9 mouse cellular contexts compared by ENCODE assay signal in the genomic region with DNA sequence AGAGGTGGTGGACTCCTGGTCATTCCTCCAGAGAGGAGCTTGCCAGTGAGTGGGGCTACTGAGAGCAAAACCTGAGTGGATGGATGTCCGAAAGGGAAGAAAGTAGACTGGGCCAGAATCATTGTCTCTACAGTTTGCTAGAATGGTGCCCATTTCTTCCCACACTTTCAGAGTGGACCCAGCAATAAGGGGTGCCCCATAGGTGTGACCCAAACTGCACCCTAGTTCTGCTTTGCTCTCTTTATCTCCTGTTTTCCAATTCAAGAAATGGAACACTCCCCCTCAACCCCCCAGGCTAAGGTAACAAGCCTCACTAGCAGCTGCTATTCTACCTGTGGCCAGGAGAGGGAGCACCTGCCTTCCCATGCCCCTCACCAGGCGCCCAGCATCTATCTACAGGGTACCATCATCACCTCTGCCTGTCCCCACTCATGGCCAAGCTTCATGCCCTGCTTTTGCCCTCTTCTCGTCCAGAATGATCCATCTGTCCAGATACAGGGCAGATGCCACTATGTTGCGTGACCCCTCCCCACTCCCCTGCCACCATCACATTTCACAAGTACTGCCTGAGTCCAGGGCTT. TPM values are rescaled to one million over a fixed set of nuclear protein-coding genes. Genes with fewer than 3 reads are reported as not detected.
DNase-seq lines count a peak whose midpoint lies in the region; ATAC-seq lines count a peak whose summit lies in the region.
"Had no signal": no experiment of that assay in that cellular context is flagged by ENCODE, and none has a peak within 500 bp of the region (broad histone marks: within the 10 kb centered on the region; RNA-seq: fewer than 3 reads in every experiment).

No protein-coding gene starts in this region.

- peaks cover 35% of the 10 kb centered on the region for H3K36me3 ChIP-seq in hindbrain, embryonic 10.5 days
- peaks cover 21% of the 10 kb centered on the region for H3K36me3 ChIP-seq in midbrain, embryonic 12.5 days

- H3K4me3 ChIP-seq in hindbrain, embryonic 10.5 days, result no peak overlapping the region
- no peak overlapping the region for H3K4me3 ChIP-seq in midbrain, embryonic 12.5 days
- H3K4me3 ChIP-seq: lung, embryonic 15.5 days had no signal

- intact Hi-C loops in left cerebral cortex, postnatal 36 days (cut with DNase I), result loop anchor here (10.0 kb wide), 1 partner anchor 1578 kb away; no protein-coding TSS in a partner anchor

- peak; percentile 73 for ATAC-seq in midbrain, embryonic 12.5 days (ENCODE audit: low FRiP score, low read depth)

- DNase-seq in kidney, adult 18-20 months, result peak; percentile 52
- DNase-seq in kidney, adult 11 months, result no peak
- DNase-seq in MN1 (ENCODE audit: low spot score), result peak; percentile 56
- peak; percentile 70 for DNase-seq in embryo, embryonic 10 days (ENCODE audit: low spot score)
- peak; percentile 53 for DNase-seq in hindbrain, embryonic 10.5 days (ENCODE audit: low spot score)
- DNase-seq in left cerebral cortex, postnatal 36 days (ENCODE audit: low spot score in 2 of 2), result peak; percentile 24 to 41
- peak; percentile 63 for DNase-seq in testis, postnatal 10 days (ENCODE audit: low spot score)

- H3K27ac ChIP-seq in hindbrain, embryonic 10.5 days, result no peak overlapping the region
- no peak overlapping the region for H3K27ac ChIP-seq in midbrain, embryonic 12.5 days (replicated peaks)
- H3K27ac ChIP-seq: lung, embryonic 15.5 days had no signal

- H3K27me3 ChIP-seq in hindbrain, embryonic 10.5 days (ENCODE audit: insufficient read depth, poor library complexity, severe bottlenecking), result no peaks in the 10 kb centered on the region
- no peaks in the 10 kb centered on the region for H3K27me3 ChIP-seq in midbrain, embryonic 12.5 days
- H3K27me3 ChIP-seq: lung, embryonic 15.5 days had no signal

- H3K9ac ChIP-seq in midbrain, embryonic 12.5 days (replicated peaks), result no peak overlapping the region
- H3K9ac ChIP-seq: lung, embryonic 15.5 days had no signal

- no peak overlapping the region for H3K4me2 ChIP-seq in midbrain, embryonic 12.5 days (replicated peaks)
- H3K4me2 ChIP-seq: lung, embryonic 15.5 days had no signal

- peaks cover 27% of the 10 kb centered on the region for H3K4me1 ChIP-seq in hindbrain, embryonic 10.5 days (replicated peaks)
- H3K4me1 ChIP-seq in midbrain, embryonic 12.5 days, result peaks cover 9% of the 10 kb centered on the region

- WGBS in hindbrain, embryonic 10.5 days, result 48% methylated on average over 4 of the region's 4 CpGs
- 57% methylated on average over 4 of the region's 4 CpGs for whole genome bisulfite sequencing in midbrain, embryonic 12.5 days

- no peaks in the 10 kb centered on the region for H3K9me3 ChIP-seq in hindbrain, embryonic 10.5 days
- H3K9me3 ChIP-seq in midbrain, embryonic 12.5 days, result no peaks in the 10 kb centered on the region
- H3K9me3 ChIP-seq: lung, embryonic 15.5 days had no signal

RNA-seq across cellular contexts. Expression of a gene that starts 8.8 kb away (rescaled TPM):
- 552 and 686 TPM in 2 replicates for polyA plus RNA-seq in hindbrain, embryonic 10.5 days (2016; fragmentation: Nextera tagmentation; extraction: Ambion mirVana)
- total RNA-seq in left cerebral cortex, postnatal 36 days (2021), result 1 to 10 TPM; 2.5 to 2.9 TPM
- polyA plus RNA-seq in midbrain, embryonic 12.5 days (2016; fragmentation: Nextera tagmentation; extraction: Ambion mirVana), result 429 and 434 TPM in 2 replicates

RNA-seq across cellular contexts. Expression of a gene that starts 35.2 kb away (rescaled TPM):
- 0.34 and 0.55 TPM in 2 replicates for polyA plus RNA-seq in hindbrain, embryonic 10.5 days (2016; fragmentation: Nextera tagmentation; extraction: Ambion mirVana)
- 10 to 100 TPM; 10.8 to 17.5 TPM for total RNA-seq in left cerebral cortex, postnatal 36 days (2021)
- polyA plus RNA-seq in midbrain, embryonic 12.5 days (2016; fragmentation: Nextera tagmentation; extraction: Ambion mirVana), result 1.1 and 1.7 TPM in 2 replicates
